Mouse (Mus musculus) embryo, embryonic 10 days (tissue): ENCODE measurements at regions not wholly inside any gene's neighbourhood (a gene's known extent, or its start where the extent isn't known, plus 50 kb on each side); places are given as distances from the start of the nearest gene placed in this dataset.

Experiments used
- DNase-seq: peaks from one replicate; pipeline ENCODE4 v3.0.0-alpha.2; 2015; ENCODE audit warnings: low spot score

DNA sequence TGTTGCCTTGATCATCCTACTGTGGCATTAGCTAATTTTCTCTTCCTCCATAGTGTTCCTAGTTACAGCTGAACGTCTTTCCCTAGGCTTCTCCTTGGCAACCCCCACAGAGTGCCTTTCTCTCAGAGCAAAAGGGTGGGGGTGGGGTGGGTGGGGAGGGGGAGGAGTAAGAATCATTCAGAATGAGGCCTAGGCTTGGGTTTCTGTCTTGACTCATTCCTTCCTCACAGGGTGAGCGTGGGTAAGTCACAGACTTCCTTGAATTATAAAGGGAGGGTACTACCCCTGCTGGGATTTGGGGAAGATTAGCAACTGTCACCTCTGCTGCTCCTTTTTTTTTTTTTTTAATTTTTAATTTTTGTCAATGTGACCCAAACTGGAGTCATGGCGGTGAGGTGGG lies 114.5 kb downstream of the Dhx35 start:
- no peak for DNase-seq

DNA sequence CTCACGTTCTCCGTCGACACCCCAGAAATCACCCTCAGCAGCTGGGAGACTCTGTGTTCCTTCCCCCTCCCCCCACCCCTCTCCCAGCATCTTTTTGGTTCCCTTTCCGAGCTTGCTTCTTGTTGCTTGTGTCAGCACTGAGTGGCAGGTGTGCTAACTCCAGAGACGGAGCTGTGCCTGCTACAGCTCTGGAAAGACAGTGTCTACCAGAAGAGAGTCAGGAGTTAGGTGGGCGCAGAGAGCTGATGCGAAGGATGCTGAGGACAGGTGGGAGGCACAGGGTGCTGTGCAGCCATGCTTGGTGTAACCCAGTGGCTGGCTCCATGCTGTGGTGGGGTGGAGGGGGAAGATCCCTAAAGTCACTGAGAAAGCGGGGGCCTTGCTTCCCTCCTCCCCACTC lies 115.7 kb downstream of the Dhx35 start:
- no peak for DNase-seq

DNA sequence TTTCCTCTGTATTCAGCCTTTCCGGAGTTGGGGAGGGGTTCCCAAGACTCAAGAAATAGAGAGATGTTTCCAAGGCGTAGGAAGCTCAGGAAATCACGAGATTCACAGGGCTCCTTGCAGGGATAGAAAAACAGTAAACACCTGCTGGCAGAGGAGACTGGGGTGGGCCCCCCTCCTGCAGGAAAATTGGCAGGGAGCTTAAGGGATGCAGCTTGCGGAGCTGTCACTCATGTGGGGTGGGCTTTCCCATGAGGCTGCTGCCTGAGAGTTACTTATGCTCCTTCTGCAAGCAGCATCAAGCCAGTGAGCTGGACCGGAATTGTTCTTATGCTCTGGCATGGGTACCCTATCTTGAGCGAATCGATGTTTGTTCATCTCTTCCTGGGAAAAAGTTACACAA lies 116.6 kb downstream of the Dhx35 start:
- no peak for DNase-seq

GRCm38 (mm10) chr2:158912631-158913258 lies 118.1 kb downstream of the Dhx35 start:
- peak; percentile 84 for DNase-seq

GRCm38 (mm10) chr2:158917398-158917797 lies 122.8 kb downstream of the Dhx35 start:
- no peak for DNase-seq

DNA sequence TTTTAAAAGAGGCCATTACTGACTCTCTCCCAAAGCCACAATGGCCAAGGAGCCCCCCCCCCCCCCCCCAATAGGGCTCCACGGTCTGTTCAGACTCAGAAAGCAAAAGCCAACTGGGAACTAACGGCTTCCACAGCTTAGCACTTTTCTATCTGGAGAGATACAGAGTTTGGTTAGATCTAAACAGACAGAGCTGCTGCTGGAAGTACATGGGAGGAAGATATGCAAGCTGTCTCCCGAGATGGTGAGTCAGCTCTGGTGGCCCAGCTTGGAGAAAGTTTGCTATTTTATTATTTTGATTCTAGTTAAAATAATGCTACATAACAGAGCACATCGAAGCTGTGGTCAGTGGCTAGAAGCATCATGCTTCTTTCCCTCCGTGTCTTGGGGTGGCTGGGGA lies 123.7 kb downstream of the Dhx35 start:
- DNase-seq, result no peak

- DNase-seq, result peak; percentile 8
Observed at GRCm38 (mm10) chr2:158921342-158922255, 127.0 kb downstream of the Dhx35 start.

GRCm38 (mm10) chr2:158922766-158923165 lies 128.2 kb downstream of the Dhx35 start:
- DNase-seq, result peak; percentile 68

DNA sequence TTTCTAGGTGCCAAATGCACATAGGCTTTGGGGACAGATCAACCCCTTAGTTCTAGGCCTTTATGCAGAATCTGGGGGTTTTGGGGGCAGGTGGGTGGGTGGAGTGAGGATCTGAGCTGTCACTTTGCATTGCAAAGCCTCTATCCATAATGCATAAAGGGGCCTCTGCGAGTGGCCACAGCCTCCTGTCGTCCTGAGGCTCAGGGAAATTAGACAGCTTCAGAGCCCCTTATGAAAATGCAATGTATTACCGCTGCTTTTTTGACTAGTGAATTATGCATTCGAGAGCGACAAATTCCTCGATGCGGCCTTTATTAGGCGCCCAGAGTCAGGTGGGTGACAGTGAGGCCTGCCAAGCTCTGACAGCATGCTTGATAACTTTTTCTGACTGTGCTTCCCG lies 134.9 kb downstream of the Dhx35 start:
- no peak for DNase-seq

DNA sequence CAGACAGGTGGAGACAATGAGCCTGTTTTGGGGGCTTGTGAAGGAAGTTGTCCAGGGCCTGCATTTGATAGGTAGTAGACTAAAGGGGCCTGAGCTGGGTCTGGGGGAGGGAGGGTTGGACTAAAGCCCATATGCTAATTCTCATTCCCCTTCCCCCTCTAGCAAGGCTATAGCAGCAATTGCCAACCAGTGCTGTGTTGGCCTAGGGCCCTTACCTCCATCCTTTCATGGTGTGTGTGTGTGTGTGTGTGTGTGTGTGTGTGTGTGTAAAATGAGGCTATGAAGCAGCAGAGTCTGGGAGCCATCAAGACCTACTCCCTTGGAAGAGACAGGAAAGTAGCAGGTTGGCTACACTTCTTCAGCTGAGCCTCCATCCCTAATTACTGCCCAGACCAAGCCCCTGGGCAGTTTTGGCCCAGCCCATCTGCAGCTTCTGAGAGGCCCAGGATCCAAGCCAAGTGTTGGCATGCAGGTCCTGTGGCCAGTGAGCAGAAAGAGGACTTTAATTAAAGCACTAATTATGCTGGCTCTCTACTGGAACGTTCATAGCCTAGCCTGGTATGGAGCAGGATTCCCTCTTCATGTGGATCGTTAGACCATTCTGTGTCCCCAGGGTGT lies 143.4 kb downstream of the Dhx35 start:
- no peak for DNase-seq

GRCm38 (mm10) chr2:158949418-158949817 lies 154.8 kb downstream of the Dhx35 start:
- DNase-seq, result no peak

GRCm38 (mm10) chr2:158951061-158951460 lies 156.5 kb downstream of the Dhx35 start:
- peak; percentile 80 for DNase-seq

- peak; percentile 7 for DNase-seq
Observed at GRCm38 (mm10) chr2:158956888-158957287, 162.3 kb downstream of the Dhx35 start.

DNA sequence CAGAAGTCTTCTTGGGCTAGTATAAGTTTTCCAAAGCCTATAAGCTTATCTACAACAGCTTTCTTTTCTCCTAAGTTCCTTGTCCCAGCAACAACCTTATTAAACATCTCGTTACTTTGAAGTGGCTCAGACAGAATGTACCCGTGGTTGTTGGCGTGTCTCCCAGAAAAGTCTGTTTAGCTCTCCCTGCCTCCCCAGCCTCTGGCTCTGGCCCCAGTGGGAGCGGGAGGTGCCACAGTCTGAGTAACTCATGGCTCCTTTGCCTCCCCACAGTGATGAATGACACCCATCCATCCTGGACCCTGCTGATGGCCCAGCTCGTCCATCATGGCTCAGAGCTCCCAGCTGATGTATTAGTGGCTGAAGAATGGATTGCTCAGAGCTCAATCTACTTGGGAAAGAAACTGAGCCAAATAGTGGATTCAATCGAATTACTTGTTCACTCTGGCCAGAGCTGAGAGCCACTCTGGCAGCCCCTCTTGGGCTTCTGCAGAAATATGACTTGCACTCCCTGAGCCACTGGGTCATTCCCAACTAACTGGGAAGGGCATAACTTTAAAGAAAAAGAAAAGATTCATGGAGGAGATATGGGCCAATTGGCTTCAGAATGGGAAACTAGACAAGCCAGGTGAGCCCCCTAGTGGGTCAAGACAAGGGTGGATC lies 170.5 kb downstream of the Dhx35 start:
- DNase-seq, result no peak

- no peak for DNase-seq
Observed at GRCm38 (mm10) chr2:158972178-158972577, 177.6 kb downstream of the Dhx35 start.

- DNase-seq, result peak; percentile 64
Observed at GRCm38 (mm10) chr2:158985529-158986148, 191.0 kb downstream of the Dhx35 start.

DNA sequence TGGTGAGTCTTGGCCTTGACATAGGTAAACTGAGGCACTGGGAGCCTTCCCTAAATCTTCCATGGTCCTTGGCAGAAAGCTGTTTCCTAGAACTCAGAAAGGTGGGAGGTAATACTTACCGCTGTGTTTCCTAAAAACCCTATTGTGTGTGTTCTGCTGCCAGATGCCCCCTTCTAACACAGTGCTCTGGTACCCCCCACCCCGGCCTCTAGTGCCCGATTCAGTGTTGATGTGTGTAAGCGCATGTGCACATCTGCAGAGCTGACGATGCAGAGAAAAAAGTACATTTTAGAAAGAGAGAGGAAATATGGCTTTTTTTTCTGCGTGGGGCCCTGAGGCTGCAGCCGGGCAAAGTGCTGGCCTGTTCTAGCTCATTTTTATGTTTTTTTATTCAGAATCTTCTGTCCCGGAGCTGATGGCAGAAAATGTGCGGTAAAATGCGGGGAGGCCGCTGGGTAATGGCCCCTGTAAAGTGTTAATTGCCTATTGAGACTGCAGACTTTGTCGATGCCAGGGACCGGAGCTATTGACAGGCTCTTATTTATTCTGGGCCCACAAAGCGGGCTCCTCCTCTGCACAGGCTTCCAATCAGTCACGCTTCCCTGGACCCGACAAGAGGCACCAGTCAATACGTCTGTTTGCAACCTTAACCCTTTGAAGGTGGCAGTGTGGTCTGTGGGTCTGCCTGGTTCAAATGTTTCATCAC lies 208.0 kb downstream of the Dhx35 start:
- DNase-seq, result peak; percentile 68

GRCm38 (mm10) chr2:159003187-159003497 lies 208.5 kb downstream of the Dhx35 start:
- no peak for DNase-seq

DNA sequence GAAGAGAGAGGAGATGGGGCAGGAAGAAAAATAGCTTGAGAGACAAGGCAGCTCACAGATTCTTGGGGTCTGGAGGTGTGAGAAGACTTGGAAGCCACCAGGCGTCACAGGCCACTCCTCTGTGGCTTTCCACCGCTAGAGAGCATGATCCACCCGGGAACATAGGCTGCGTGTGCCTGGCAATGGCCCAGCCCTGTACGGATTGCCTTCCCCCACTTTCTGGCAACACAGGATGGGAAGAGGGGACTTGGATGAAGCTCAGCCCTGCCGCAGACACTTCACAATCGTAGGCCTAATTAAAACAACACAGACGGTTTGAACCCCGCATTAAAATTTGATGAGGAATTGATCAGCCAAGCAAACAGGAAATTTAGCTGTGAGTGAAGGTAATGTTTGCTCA lies 209.8 kb downstream of the Dhx35 start:
- DNase-seq, result no peak

GRCm38 (mm10) chr2:159012725-159013124 lies 218.1 kb downstream of the Dhx35 start:
- DNase-seq, result no peak

DNA sequence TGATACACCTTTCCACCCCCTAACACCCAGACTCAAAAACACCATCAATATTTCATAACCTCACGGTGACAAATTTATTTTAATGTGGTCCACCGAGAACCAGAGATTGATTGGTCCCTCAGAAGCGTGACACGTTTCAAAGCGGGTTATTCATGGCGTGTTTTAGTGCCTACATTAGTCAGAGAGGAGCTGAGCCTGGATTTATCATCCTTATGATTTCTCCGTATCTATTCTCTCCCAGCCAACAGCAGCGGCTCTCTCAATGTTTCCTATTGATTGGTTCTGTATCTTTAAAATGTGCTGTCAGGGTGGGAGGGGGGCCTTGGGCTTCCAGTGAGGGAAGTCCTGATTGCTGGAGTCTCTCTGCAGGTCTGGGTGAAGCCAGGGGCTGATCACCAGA lies 219.9 kb downstream of the Dhx35 start:
- DNase-seq, result no peak
